Mouse (Mus musculus): ENCODE data around the gene Mypn.

Gene Mypn

GRCm38 (mm10) chr10:63156351-63156750 is 47.4 kb downstream of the Mypn start:
- no peak for DNase-seq (ENCODE audit: extremely low read depth, low read depth, low spot score)

DNA sequence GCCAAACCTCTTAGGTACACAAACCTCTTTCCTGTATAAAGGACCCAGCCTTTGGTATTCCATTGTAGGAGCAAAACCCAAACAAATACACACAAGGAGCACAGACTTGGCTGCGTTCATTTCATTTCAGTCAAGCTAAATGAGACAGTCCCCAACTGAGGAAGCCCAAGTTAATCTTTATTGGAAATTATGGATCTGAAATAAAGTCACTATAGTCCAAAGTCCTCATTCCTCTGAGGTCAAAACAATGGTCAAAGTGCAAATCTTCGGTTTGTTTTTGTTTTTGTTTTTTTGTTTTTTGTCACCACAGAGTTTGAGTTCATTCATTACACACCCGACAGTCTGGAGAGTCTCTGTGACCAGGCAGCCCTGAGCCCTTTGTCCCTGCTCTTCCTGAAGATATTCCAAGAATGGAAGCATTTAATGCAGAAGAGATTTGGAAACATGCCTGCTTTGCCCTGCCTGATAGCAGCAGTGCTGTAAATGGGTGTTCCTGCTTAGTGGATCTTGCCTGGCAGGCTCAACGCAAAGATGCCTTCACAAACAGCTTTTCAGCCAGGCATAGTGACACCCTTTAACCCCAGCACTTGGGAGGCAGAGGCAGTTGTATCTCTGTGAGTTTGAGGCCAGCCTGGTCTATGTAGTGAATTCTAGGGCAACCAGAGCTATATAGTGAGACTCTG is 47.9 kb downstream of the Mypn start:
- no peak for DNase-seq (ENCODE audit: extremely low read depth, low read depth, low spot score)

DNA sequence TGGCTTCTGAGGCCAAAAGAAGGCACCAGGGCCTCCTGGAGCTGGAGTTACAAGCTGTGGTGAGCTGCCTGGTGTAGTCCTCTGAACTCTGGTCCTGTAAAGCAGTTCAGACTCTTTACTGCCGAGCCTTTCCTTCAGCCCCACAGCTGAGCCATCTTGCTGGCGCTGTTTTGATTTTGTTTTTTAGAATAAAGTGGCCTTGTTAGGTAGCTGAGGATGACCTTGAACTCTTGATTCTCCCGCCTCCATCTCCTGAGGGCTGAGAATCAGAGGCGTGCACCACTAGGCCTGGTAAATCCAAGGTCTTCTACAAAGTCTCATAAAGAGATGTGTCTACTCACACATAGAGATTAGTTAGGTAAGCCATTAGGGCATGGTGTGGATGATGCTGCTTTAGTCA is 49.0 kb downstream of the Mypn start:
- DNase-seq (ENCODE audit: extremely low read depth, low read depth, low spot score): no peak

DNA sequence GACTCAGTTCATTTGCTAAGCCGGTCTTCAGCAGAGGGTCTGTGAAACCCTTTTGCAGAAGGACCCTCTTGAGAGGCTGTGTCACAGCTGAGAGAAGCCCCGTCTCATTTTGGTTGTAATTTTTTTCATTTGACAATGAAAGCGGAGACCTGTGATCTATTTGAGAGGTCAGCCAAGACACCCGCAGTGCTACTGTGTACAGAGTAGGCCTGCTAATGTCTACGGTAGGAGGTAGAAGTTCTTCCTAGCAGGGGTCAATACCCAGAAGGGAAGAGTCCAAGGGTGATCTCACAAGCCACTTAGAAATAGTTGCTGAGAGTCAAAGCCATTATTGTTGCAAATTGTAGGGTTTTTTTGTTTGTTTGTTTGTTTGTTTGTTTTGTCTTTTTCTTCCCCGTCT is 49.5 kb downstream of the Mypn start:
- DNase-seq (ENCODE audit: extremely low read depth, low read depth, low spot score): no peak

- DNase-seq (ENCODE audit: extremely low read depth, low read depth, low spot score): no peak
Measured at GRCm38 (mm10) chr10:63153563-63153962, 50.2 kb downstream of the Mypn start.

DNA sequence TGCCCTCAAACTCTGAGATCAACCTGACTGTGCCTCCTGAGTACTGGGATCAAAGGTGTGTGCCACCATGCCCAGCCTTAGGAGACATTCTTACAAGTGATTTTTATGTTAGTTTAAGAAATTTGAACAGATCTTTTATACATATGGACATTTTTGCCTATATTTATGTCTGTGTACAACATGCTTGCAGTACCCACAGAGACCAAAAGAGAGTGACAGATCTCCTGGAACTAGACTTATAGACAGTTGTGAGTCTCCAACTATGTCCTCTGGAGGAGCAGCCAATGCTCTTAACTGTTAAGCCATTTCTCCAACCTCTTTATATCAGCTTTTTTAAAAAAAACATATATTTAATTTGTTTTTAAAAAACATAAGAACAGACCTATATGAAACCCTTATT is 51.4 kb downstream of the Mypn start:
- DNase-seq (ENCODE audit: extremely low read depth, low read depth, low spot score): no peak

DNA sequence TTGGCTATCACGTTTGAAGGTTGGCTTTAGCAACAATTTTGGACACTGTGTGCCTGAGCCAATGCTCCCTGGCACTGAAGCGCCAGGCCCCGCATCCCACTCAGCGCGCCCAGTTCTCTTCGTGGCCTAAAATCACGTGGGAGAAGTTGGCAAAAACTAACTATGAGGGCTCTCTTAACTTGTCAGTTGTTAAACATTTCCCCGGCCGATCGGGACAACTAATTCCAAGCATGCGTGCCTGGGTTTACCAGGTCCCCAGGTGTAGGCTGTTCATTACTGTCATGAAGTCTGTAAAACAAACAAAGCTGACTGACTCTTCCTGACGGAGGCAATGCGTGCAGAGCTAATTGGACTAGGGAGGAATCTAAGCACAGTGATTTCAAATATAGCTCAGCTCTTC is 61.1 kb downstream of the Mypn start:
- no peak for DNase-seq (ENCODE audit: extremely low read depth, low read depth, low spot score)

DNA sequence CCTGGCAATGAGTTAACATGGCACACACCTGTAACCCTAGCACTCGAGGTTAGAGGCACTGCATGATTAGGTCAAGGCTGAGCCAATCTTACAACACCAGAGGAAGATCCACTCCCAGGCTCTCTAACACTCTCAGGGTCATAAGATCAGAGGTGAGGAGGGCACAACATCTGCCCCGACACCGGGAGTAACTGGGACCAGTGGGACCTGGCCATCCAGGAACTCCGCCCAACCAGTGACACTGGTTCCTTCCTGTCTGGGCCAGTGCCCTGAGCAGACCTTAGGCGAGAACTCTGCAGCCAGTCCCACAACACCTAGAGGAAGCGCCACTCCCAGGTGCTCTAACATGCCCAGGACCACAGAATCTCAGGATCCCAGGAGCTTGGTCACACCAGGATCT is 67.3 kb downstream of the Mypn start:
- DNase-seq (ENCODE audit: extremely low read depth, low read depth, low spot score): no peak

DNA sequence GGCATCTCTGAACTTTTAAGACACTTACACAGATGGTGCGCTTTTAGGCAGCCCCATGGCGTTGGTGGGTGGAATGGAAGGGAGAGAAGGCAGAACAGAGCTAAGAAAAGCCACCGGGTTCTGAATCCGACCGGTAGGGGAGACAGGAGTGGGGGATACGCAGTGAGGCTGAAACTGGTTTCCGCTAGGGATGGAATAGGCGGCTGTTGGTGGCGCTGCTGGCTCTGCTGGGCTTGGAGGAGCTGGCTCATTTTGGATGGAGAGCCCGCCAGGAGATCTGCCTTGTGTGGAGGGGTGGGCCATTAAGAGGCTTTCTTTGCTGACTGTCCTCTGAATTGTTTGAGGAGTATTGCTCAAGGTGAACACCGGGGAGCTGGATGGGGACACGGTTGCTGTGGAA is 68.1 kb downstream of the Mypn start:
- no peak for DNase-seq (ENCODE audit: extremely low read depth, low read depth, low spot score)

GRCm38 (mm10) chr10:63133326-63133725 is 70.4 kb downstream of the Mypn start:
- no peak for DNase-seq (ENCODE audit: extremely low read depth, low read depth, low spot score)

DNA sequence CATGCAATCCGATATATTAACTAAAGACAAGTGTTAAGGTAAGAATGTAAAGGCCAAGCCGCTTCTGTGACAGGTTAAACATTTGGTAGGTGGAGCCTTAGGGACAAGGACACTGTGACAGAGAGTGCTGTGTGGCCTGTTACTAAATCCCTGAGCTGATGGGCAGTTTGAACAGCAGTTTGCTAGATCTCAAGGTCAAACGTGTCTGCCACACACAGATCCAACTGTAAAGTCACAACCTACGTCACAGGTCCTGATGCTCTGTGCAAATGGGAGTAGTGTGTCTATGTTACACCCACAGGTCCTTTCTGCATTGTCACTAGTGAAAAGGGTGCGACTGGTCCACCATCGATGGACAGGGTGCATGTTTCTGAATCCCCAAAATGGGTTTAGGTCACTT is 71.4 kb downstream of the Mypn start:
- DNase-seq (ENCODE audit: extremely low read depth, low read depth, low spot score): no peak

DNA sequence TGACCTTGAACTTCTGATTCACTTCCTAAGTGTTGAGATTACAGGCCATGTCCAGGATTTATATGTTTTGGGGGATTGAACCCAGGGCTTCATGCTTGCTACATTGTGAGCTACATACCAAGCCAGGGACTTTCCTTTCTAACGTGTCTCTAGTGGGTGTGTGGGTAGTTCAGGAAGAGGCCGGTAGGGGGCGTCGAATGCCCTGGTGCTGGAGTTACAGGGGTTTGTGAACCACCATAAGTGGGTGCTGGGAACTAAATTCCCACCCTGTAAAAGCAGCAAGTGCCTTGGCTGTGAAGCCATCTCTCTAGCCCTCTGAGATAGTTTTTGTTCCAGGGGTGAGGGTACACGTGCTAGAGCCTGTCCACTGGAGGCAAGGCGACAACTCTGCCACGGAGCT is 73.3 kb downstream of the Mypn start:
- no peak for DNase-seq (ENCODE audit: extremely low read depth, low read depth, low spot score)

GRCm38 (mm10) chr10:63128256-63128655 is 75.5 kb downstream of the Mypn start:
- no peak for DNase-seq (ENCODE audit: extremely low read depth, low read depth, low spot score)

DNA sequence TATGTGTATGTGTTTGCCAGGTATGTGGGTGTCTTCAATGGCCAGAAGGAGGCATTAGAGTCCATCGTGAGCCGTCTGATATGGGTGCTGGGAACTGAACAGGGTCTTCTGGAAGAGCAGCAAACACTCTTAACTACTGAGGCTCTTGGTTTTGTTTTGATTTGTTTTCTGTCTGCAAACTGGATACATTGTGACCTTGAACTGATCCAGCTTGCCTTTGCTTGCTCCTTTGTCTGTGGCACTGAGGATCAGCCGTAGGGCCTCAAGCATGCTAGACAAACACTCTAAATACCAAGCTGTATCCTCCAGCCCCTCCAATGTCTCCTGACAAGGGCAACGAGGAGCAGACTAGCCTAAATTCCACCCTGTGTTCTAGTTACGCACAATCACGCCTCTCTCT is 76.6 kb downstream of the Mypn start:
- DNase-seq (ENCODE audit: extremely low read depth, low read depth, low spot score): no peak

GRCm38 (mm10) chr10:63126116-63126515 is 77.6 kb downstream of the Mypn start:
- DNase-seq (ENCODE audit: extremely low read depth, low read depth, low spot score): no peak

DNA sequence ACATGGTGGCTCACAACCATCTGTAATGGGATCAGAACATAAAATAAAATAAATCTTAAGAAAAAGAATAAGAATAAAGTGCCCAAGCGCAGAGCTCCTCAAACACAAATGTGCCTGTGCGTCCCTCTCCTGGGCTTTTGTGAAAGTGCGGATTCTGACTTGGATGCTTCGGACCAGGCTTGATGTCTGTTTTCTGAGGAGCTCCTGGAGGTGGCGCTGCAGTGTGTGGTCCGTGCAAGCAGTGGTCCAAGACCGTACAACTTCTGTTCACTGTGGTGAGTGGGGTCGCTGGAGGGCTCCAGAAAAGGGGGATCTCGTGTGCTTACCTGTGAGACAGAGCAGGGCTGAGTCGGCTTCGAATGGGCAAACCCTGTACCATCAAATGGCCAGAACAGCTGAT is 78.4 kb downstream of the Mypn start:
- no peak for DNase-seq (ENCODE audit: extremely low read depth, low read depth, low spot score)

GRCm38 (mm10) chr10:63124016-63124415 is 79.7 kb downstream of the Mypn start:
- DNase-seq (ENCODE audit: extremely low read depth, low read depth, low spot score): no peak

DNA sequence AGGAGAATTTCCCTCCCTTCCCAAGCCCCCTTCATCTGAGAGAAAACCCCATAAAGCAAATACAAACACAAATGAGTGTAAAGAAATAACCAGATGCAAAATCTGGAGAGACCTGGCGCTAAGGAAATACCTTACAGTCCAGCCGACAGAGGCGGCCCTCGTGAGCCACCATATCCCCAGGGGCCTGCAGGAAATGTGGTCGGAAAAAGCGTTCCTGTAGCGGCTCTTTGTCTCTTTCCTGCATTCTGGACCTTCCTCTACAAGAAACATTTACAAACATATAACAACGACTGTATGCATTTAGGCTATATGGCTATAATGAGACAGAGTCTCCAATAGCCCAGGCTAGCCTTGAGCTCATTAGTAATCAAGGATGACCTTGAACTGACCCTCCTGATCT is 80.6 kb downstream of the Mypn start:
- no peak for DNase-seq (ENCODE audit: extremely low read depth, low read depth, low spot score)

DNA sequence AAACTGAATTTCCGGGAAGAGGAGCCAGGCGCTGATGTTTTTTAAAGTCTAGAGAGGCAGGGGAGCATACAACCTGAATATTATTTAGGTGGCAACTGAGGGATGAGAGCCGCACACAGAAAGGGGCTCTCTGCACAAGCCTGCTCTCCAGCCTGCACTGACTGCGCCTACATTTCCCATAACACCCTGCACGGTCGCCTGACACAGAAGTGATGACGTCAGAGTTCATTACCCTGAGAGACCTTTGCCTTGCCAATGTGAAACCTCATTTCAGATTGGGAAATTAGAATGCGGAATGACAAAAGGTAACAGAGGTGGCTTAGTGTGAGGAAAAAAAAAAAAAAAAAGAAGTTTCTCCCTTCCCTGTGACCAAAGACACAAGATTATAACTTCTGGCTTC is 81.2 kb downstream of the Mypn start:
- DNase-seq (ENCODE audit: extremely low read depth, low read depth, low spot score): no peak

DNA sequence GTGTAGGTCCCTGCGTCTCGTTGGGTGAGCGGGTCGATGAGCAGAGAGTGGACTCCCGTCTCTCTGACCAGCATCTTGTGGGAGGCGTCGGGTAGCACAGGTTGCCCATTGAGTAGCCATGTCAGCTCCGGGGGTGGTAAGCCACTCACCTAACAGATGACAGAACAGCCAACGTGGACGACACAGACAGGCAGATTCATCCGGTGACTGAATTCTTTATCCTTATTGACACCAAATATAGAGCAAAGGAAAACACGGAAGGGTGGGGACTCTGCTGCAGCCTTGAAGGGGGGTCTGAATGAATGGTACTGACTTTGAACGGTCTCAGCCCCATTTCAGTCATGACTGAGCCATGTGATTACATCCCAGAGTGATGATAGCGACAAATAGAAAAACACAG is 81.8 kb downstream of the Mypn start:
- no peak for DNase-seq (ENCODE audit: extremely low read depth, low read depth, low spot score)

DNA sequence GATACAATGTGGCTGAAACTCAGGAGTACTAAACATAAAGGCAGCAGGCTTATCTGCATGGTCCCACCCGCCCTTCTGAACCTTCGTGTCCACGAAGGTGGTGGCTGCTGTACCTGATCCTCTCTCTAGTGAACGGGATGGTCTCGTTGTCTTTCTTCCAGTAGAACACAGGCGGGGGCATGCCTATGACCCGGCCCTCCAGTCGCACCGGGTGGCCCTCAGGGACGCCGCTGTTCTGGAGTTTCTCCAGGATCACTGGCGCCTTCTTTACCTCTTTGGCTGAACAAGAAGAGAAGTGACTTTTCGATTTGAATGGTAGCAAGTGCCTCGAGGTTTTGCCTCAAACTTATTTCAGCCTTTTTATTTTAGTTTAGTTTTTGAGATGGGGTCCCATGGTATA is 83.8 kb downstream of the Mypn start:
- no peak for DNase-seq (ENCODE audit: extremely low read depth, low read depth, low spot score)

- no peak for DNase-seq (ENCODE audit: extremely low read depth, low read depth, low spot score)
Measured at GRCm38 (mm10) chr10:63117583-63117982, 86.2 kb downstream of the Mypn start.

DNA sequence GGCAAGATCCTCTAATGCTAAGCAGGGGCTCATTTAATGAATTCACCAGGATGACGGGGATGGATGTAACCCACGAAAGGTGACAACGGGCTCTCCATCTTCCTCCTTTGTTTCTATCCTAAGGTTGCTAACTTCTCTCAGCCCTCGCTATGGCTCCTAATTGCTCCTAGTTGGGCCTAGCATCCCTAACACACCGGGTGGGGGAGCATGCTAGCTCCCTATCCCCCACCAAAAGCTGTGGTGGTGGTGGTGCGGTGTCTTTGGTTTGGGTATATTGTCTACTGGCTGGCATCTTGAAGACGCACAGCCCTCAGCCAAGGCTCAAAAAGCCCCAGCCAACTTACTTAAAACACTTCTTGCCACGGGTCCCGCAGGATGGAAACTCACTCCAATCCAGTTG is 87.4 kb downstream of the Mypn start:
- DNase-seq (ENCODE audit: extremely low read depth, low read depth, low spot score): no peak

DNA sequence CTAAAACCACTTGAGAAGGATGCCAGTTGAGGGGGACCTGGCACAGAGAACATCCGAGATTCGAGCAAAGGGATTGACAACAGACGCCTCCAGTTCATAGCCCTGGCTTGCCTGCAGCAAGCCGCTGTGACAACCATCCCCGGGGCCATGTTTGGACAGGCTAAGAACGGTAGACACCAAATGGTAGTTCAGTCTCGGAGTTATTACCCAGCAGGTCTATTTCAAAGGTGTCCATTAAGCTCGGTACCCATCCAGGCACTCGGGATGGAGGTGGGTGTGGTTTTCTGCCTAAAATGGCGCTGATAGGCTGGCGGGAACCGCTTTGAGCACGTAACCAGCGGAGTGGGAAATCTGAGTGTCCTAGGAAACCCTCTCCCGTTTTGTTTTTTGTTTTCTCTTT is 87.9 kb downstream of the Mypn start:
- no peak for DNase-seq (ENCODE audit: extremely low read depth, low read depth, low spot score)
